ENCODE assay signal across 15 mouse cellular contexts in the genomic region with DNA sequence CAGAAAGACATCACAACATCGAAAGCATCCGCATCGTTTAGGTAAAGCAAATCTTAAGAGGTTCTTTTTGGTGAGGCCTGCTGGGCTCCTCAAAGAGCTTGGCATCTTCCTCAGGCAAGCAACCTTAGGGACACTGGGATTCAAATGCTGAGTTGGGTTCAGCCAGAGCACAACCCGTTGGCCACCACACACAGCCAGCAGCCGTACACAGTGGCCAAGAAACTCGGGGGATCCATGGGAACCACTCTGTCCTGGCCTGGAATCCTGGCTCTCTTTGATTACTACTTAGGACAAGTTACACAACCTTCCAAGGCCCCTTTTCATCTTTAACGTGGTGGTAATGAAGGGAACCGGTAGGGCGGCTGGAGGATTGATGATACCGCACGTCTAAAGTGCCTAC. TPM values are rescaled to one million over a fixed set of nuclear protein-coding genes. Genes with fewer than 3 reads are reported as not detected.
DNase-seq lines count a peak whose midpoint lies in the region; ATAC-seq lines count a peak whose summit lies in the region.
"Had no signal": no experiment of that assay in that cellular context is flagged by ENCODE, and none has a peak within 500 bp of the region (broad histone marks: within the 10 kb centered on the region; RNA-seq: fewer than 3 reads in every experiment).

No protein-coding gene starts in this region.

- no peaks in the 10 kb centered on the region for H3K9me3 ChIP-seq in heart, embryonic 11.5 days (replicated peaks; ENCODE audit: control insufficient read depth, low read length)
- H3K9me3 ChIP-seq in kidney, embryonic 16.5 days (ENCODE audit: low read length): no peaks in the 10 kb centered on the region
- H3K9me3 ChIP-seq: embryonic facial prominence, embryonic 15.5 days; heart, embryonic 13.5 days; lung, embryonic 15.5 days had no signal

- no peak overlapping the region for H3K27ac ChIP-seq in heart, embryonic 11.5 days (ENCODE audit: low read depth, low read length)
- H3K27ac ChIP-seq in kidney, embryonic 16.5 days (ENCODE audit: low read length): no peak overlapping the region
- H3K27ac ChIP-seq: embryonic facial prominence, embryonic 15.5 days; heart, embryonic 13.5 days; lung, embryonic 15.5 days had no signal

- ATAC-seq in heart, embryonic 11.5 days (replicated peaks; ENCODE audit: insufficient number of reproducible peaks, low FRiP score, low TSS enrichment): no peak
- ATAC-seq in kidney, embryonic 16.5 days (ENCODE audit: low FRiP score, low TSS enrichment): no peak
- no peak for ATAC-seq in activated CD4-positive, CD25-positive, alpha-beta regulatory T cell, adult 4 months

- no peaks in the 10 kb centered on the region for H3K27me3 ChIP-seq in heart, embryonic 11.5 days (ENCODE audit: control insufficient read depth, insufficient read depth, low read length)
- no peaks in the 10 kb centered on the region for H3K27me3 ChIP-seq in kidney, embryonic 16.5 days (ENCODE audit: insufficient read depth, low read length)
- H3K27me3 ChIP-seq: embryonic facial prominence, embryonic 15.5 days; heart, embryonic 13.5 days; lung, embryonic 15.5 days had no signal

- no peak overlapping the region for H3K4me3 ChIP-seq in heart, embryonic 11.5 days (ENCODE audit: low read depth, low read length)
- H3K4me3 ChIP-seq in kidney, embryonic 16.5 days (ENCODE audit: low read length): no peak overlapping the region
- H3K4me3 ChIP-seq: embryonic facial prominence, embryonic 15.5 days; heart, embryonic 13.5 days; lung, embryonic 15.5 days had no signal

- H3K36me3 ChIP-seq in heart, embryonic 11.5 days (ENCODE audit: control insufficient read depth, insufficient read depth, low read length): no peaks in the 10 kb centered on the region
- H3K36me3 ChIP-seq in kidney, embryonic 16.5 days (ENCODE audit: insufficient read depth, low read length): no peaks in the 10 kb centered on the region
- H3K36me3 ChIP-seq: embryonic facial prominence, embryonic 15.5 days; heart, embryonic 13.5 days; lung, embryonic 15.5 days had no signal

- peak; percentile 51 to 82 for DNase-seq in heart, adult 18-20 months
- DNase-seq in urinary bladder, postnatal 14 days (ENCODE audit: low spot score): peak; percentile 14
- DNase-seq in urinary bladder, postnatal 4 days (ENCODE audit: low spot score in 2 of 2): no peak
- DNase-seq in heart, postnatal 4 days: peak; percentile 14
- no peak for DNase-seq in cerebellum, adult 18-20 months
- DNase-seq: kidney, adult 18-20 months; retina, postnatal 1 day had no signal

- no peak overlapping the region for H3K4me2 ChIP-seq in heart, embryonic 11.5 days
- H3K4me2 ChIP-seq in kidney, embryonic 16.5 days (replicated peaks; ENCODE audit: low read depth, low read length): no peak overlapping the region
- H3K4me2 ChIP-seq: embryonic facial prominence, embryonic 15.5 days; heart, embryonic 13.5 days; lung, embryonic 15.5 days had no signal

- H3K9ac ChIP-seq in heart, embryonic 11.5 days (ENCODE audit: low read depth, low read length): no peak overlapping the region
- H3K9ac ChIP-seq in kidney, embryonic 16.5 days (replicated peaks; ENCODE audit: low read length): no peak overlapping the region
- H3K9ac ChIP-seq: embryonic facial prominence, embryonic 15.5 days; heart, embryonic 13.5 days; lung, embryonic 15.5 days had no signal

- WGBS in heart, embryonic 11.5 days (ENCODE audit: insufficient replicate concordance): 83% methylated on average over 11 of the region's 11 CpGs
- 84% methylated on average over 11 of the region's 11 CpGs for WGBS in kidney, embryonic 16.5 days

- H3K4me1 ChIP-seq in heart, embryonic 11.5 days (ENCODE audit: control insufficient read depth, insufficient read depth, low read length): 0 out of 2 replicates have a peak, but pooled peaks cover 3% of the 10 kb centered on the region
- H3K4me1 ChIP-seq in kidney, embryonic 16.5 days (ENCODE audit: insufficient read depth, low read length): no peaks in the 10 kb centered on the region
- H3K4me1 ChIP-seq: embryonic facial prominence, embryonic 15.5 days; lung, embryonic 15.5 days had no signal

RNA-seq across cellular contexts. Expression of a gene that starts 16.1 kb away (rescaled TPM):
- 1 to 10 TPM; 5.3 to 6.8 TPM for total RNA-seq in heart, adult 18-20 months (2021)
- 4.8 and 6.7 TPM in 2 replicates for polyA plus RNA-seq in heart, embryonic 11.5 days (2014; fragmentation: Nextera tagmentation; extraction: Ambion mirVana)
- 1 to 10 TPM; 6.2 to 7.1 TPM for total RNA-seq in heart, postnatal 4 days (2021)
- 6.6 and 7.0 TPM in 2 replicates for polyA plus RNA-seq in kidney, embryonic 16.5 days (2015; fragmentation: Nextera tagmentation; extraction: Ambion mirVana)
- 10 to 100 TPM; 21.0 to 25.2 TPM for polyA plus RNA-seq in activated CD4-positive, CD25-positive, alpha-beta regulatory T cell, adult 4 months (2017; shearing (Covaris generic))

RNA-seq across cellular contexts. Expression of a gene that starts 58.7 kb away (rescaled TPM):
- under 1 TPM; 0.51 to 0.65 TPM for total RNA-seq in heart, adult 18-20 months (2021)
- not detected in 2 replicates for polyA plus RNA-seq in heart, embryonic 11.5 days (2014; fragmentation: Nextera tagmentation; extraction: Ambion mirVana)
- under 1 TPM in 1 of 2 experiments, not detected in 1; 0.79 TPM for total RNA-seq in heart, postnatal 4 days (2021)
- polyA plus RNA-seq in kidney, embryonic 16.5 days (2015; fragmentation: Nextera tagmentation; extraction: Ambion mirVana): 4.1 and 6.0 TPM in 2 replicates
- not detected for polyA plus RNA-seq in activated CD4-positive, CD25-positive, alpha-beta regulatory T cell, adult 4 months (2017; shearing (Covaris generic))
- total RNA-seq: left cerebral cortex, postnatal 10 days had no signal
- polyA plus RNA-seq: cerebellum, adult 2 months; embryonic facial prominence, embryonic 15.5 days; heart, embryonic 13.5 days; lung, embryonic 15.5 days had no signal

Comparison
In these comparisons a context has a peak if more than half of its experiments do, and no peak if none do; other contexts are left out.
1. DNase-seq: peak in heart, adult 18-20 months (2 of 2), urinary bladder, postnatal 14 days (single experiment) and heart, postnatal 4 days (single experiment); none in urinary bladder, postnatal 4 days (0 of 2) and cerebellum, adult 18-20 months (0 of 2).